17 mouse cellular contexts compared by ENCODE assay signal in genomic region chr9:62665892-62666291, GRCm38 (mm10). TPM values are rescaled to one million over a fixed set of nuclear protein-coding genes. Genes with fewer than 3 reads are reported as not detected.
"Had no signal": no experiment of that assay in that cellular context is flagged by ENCODE, and none has a peak within 500 bp of the region (broad histone marks: within the 10 kb centered on the region; RNA-seq: fewer than 3 reads in every experiment).

No protein-coding gene starts in this region.

- H3K9me3 ChIP-seq: kidney, embryonic 15.5 days; midbrain, embryonic 15.5 days; neural tube, embryonic 13.5 days had no signal

- H3K4me3 ChIP-seq: kidney, embryonic 15.5 days; limb, embryonic 13.5 days; midbrain, embryonic 15.5 days; neural tube, embryonic 13.5 days had no signal

- H3K4me2 ChIP-seq: kidney, embryonic 15.5 days; limb, embryonic 13.5 days; midbrain, embryonic 11.5 days; midbrain, embryonic 15.5 days; neural tube, embryonic 13.5 days had no signal

- H3K27ac ChIP-seq: kidney, embryonic 15.5 days; limb, embryonic 13.5 days; liver, embryonic 14.5 days; midbrain, embryonic 15.5 days; neural tube, embryonic 13.5 days had no signal

- H3K36me3 ChIP-seq: kidney, embryonic 15.5 days; limb, embryonic 13.5 days; midbrain, embryonic 15.5 days; neural tube, embryonic 13.5 days had no signal

- DNase-seq: kidney, adult 2 months; kidney, postnatal 14 days; left cerebral cortex, postnatal 4 days; lung, adult 2 months; lung, postnatal 36 days; retina, postnatal 1 day; thymus, adult 18-20 months; thymus, postnatal 14 days had no signal

- H3K9ac ChIP-seq: kidney, embryonic 15.5 days; limb, embryonic 13.5 days; liver, embryonic 14.5 days; midbrain, embryonic 15.5 days; neural tube, embryonic 13.5 days had no signal

- ATAC-seq: lung, postnatal 0 days; midbrain, embryonic 15.5 days had no signal

- H3K27me3 ChIP-seq: kidney, embryonic 15.5 days; limb, embryonic 13.5 days; midbrain, embryonic 15.5 days; neural tube, embryonic 13.5 days had no signal

- H3K4me1 ChIP-seq: midbrain, embryonic 15.5 days had no signal

RNA-seq across cellular contexts. Expression of gene Itga11, which starts 11.7 kb away (rescaled TPM):
- total RNA-seq: megakaryocyte progenitor cell, adult 5-6 weeks; monocyte, adult 5-6 weeks had no signal
